Mouse (Mus musculus): ENCODE data around the gene Kif5c.

GRCm38 (mm10) chr2:49643756-49644155 lies 24.7 kb downstream of the Kif5c start:
- TF ChIP-seq CTCF (IDR thresholded peaks at IDR 0.05; ENCODE audit: insufficient read depth, low read depth, low read length) (no peak), POLR2A (IDR thresholded peaks at IDR 0.05; ENCODE audit: insufficient read depth, low read depth, low read length) (no peak)

Data from olfactory bulb, adult 2 months (tissue).